Mouse (Mus musculus): Measurements from ENCODE around the gene Tjp2.

GRCm38 (mm10) chr19:24262736-24263135, 37.9 kb upstream of the Tjp2 start:
- no peak for TF ChIP-seq CTCF (IDR thresholded peaks at IDR 0.05; ENCODE audit: extremely low read depth, insufficient read depth, low read length)
- no peak for TF ChIP-seq POLR2A (IDR thresholded peaks at IDR 0.05; ENCODE audit: extremely low read depth, insufficient read depth, low read length)
